Mouse (Mus musculus) ovary, postnatal 14 days (tissue): ENCODE data around the gene Dlg1.
A peak's percentile ranks its signal among the peaks of the same experiment; 100 is the strongest.

Experiments used
- DNase-seq: peaks from one replicate; pipeline ENCODE4 v3.0.0; 2022; ENCODE audit warnings: low spot score

Gene Dlg1

DNA sequence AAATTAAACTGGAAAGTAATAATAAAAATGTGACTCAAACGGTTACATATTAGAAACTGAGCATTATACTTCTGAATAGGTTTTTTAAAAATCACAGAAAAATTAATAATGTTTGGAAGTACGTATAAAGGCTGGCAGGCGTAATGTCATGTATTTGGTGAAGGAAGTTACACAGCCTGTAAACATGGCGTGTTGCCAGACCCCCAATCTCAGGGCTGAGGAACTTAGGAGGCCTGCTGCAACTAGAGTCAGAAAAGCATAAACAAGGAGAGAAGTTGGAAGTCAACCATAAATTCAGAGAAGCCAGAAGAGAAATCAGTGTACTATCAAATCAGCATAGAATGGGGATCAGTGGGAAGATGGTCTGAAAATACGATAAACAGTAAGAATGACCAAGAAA, 200.7 kb downstream of the Dlg1 start:
- DNase-seq = no peak

DNA sequence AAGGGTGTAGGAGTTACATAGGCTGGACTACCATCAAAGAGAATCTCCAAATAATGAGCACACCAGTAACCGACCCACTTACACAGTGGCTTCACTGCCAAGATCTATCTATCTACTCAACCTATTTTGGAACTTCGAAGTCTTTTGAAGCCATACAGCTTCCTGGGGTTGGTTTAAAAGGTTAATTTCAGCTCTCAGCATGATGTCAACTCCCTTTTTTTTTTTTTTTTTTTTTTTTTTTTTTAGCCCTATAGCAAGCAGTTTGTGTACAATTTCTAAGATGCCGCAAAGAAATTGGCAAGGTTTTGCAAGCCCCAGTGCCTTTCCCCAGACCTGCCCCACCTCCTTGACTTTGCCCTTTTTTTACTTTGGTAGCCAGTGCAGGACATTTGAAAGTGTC, 202.0 kb downstream of the Dlg1 start:
- DNase-seq = no peak

DNA sequence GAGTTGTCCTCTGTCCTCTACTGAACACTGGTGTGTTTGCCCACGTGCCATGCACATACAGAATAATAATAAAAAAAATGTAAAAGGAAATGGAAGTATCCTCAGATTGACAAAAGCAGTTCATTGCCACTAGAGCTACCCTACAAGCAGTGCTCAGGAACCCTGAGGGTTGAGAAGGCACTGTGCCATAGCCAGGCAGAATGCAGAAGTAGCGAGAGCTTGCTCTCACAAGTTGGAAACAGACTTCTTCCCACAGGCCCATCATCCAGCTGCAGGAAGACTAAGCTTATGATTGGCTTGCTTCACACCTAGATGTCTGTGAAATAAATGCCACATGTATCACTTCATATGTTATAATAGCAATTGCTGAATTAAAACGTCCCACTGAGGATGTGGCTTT, 203.7 kb downstream of the Dlg1 start:
- DNase-seq = no peak

DNA sequence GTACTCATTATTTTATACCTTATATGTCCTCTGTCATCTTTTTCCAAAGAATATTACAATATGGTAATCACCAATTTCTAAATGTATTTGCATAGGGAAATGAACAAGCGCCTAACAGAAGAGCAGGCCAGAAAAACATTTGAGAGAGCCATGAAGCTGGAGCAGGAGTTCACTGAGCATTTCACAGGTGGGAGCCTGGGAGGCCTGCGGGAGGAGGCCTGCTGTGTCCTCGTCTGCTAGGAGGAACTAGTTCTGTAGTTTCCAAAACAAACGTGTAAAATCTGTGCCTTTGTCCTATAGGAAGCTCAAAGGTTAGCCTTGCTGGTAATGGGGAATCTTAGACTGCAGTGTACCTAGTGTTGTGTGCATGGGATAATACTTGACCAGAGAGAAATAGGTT, 204.5 kb downstream of the Dlg1 start:
- no peak for DNase-seq

DNA sequence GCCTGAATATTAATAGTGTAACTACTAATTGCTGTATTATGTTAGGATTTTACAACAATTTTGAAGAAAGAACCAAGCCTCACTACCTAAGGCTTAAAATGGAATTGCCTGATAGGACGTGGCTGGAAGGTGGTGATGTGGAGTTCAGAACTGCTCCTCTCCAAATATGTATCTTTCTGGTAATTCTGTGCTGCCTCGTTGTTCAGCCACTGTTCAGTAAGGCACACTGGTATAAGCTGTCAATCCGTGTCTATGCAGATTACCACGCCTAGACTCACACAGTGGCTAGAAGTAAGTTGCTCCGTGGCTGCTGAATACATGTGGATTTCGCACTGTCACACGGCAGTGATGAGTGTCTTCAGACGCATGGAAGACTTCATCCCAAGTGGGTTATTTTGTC, 210.5 kb downstream of the Dlg1 start:
- DNase-seq = no peak

DNA sequence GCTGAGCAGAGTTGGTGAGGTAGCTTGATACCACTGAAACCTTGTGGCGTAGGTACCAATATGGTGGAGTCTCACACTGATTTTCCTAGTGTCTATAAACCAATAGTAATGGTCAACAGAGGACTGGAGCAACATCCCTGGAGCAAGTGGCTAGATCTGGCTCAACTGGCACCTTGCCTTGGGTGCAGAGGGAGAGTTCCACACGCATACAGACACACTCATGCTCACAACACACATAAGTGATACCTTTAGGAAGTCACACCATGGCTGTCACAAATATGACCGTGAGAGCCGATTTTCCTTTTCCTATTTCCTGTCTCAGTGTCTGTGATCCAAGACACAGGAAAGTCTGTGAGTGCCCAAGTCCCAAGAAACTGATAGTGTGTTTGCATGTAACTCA, 212.1 kb downstream of the Dlg1 start:
- DNase-seq = no peak

DNA sequence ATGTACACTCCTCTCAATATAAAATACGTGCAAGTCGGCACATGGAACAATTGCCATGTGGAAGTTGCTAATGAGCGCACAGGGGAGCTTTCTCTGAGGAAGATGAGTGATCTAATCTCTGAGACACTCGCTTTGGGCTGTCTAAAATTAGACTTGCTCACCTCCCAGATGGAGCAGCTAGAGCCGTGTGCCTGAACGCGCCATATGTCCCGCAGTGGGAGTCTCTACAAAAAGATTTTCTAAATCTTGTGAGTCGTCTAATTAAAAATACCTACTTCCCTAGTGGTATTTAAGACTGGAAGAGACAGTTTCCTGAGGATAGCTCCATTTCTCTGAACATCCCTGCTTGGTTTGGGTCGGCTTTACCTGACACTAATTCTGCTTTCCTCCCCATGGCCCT, 213.1 kb downstream of the Dlg1 start:
- no peak for DNase-seq

DNA sequence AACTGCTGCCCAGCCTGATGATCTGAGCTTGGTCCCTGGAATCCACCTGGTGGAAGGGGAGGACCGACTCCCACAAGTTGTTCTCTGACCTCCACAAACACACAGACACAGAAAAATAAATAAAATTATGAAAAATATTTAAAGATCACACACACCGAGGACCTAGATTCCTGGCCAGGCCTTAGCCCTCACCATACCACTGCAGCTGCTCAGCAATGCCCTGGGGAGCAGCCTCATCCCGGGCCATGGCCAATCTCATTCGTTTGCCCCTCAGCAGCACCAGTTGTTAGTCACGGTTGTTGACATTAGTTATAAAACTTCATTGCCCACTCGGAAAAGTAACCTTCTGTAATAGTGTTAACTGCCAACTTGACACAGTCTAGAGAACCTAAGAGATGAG, 214.8 kb downstream of the Dlg1 start:
- DNase-seq = no peak

DNA sequence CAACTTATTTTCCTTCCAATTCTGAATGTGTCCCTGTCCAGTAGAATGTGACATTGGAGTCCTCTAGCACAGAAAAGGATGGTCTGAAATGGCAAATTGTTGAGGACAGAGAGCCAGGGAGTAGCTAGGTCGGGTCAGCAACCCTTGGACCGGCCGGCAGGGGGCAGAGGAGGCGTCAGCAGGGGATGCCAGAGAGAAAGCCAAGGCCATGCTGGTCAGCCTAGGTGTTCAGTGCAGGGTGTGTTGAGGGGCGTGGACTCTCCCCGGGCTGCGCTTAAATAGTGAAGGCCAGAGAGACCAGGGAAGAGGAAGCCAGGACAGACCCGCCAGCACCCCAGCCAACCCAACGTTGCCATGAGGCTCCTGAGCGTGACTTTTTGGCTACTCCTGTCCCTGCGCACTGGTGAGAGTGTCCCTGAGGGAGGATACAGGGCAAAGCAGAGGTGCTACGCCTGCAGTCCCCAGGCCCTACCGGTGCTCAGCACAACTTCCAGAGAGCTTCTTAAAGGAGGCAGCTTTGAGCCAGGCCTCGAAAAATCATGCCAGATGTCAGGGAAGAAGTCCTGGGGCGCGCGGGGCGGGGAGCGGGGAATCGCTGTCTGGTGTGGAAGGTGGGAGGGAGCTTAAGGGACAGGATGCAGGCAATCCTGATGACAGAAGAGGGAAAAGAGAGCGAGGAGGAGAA, 215.5 kb downstream of the Dlg1 start, which contains the start of gene Meltf:
Gene Meltf (plus strand): TSS at position 238 of the 685 bp plus-strand sequence.
- DNase-seq = peak; percentile 77

DNA sequence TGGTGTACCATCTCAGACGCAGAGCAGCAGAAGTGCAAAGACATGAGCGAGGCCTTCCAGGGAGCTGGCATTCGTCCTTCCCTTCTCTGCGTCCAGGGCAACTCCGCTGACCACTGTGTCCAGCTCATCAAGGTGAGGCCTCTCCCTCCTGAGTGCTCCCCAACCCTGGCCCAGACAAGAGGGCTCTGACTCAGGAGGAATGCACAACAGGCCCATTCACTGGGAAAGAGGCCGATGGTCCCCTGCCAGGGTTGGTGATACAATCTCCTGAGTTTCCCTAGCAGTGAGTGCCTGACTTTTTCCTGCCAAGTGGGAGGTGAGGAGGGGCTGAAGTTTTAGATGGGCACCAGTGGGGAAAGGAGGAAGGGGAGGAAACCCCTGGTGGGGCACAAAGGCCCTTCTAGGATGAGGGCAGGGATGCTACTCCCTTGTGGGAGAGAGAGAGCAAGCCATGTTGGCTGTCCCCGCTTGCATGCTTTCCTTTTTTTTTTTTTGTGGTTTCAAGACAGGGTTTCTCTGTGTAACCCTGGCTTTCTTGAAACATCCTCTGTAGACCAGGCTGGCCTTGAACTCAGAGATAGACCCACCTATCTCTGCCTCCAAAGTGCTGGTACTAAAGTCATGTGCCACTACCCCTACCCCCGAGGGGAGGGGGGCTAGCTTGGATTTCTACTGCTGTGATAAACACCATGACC, 217.1 kb downstream of the Dlg1 start:
- no peak for DNase-seq

DNA sequence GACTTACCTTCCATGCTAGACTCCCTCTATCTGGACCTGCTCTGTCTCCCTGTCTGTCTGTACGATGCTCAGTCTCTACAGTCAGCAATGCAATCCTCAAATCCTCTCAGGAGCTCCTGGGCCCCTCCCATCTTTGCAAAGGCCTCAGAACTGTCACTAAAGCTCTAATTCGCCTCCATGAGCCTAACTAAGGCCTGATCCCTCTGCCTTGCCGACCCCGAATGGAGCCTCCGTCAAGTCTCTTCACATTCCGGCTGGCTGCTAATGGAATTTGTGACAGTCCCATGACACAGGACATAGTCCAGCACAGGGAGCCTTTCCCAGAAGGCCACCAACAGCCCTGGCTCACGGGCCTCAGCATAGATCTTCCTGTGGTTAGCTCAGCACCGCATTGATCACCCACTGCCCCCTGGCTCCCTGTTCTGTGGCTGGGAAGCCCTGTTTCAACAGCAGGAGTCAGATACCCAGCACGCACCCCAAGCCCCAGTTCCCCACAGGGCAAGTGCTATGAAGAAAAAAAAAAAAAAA, 219.2 kb downstream of the Dlg1 start:
- no peak for DNase-seq

DNA sequence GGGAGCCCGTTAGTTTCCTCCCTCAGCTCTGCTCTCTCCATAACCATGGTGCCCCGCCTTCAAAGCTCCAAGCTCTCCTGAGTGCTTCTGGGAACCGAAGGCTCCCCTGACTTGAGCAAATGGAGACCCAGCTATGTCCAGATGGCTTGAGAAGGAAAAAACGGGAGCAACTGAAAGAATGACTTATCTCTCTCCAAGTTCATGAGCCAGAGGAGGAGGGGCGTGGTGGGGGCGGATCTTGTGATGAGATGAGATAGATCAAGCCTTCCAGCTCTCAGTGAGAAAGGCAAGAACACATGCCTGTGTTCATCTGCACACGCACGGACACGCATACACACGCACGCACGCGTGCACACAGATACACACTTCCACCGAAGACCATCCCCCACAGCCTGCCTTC, 220.1 kb downstream of the Dlg1 start:
- DNase-seq = no peak

DNA sequence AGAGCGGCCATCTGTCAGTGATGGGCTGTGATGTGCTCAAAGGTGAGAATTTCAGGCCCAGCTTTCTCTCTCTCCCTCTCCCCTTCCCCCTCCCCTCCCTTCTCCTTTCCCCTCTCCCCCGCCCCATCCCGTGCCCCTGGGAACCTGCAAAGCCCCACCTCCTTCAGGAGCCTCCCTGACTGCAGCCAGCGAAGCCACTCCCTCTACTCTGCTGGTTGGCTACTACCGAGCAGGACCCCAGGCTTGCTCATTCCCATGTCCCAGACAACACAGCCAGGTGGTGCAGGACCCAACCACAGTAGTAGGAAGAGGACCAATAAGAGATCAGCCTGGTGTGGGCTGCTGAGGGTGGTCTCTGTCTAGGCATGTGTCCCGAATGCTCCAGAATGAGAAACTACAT, 220.7 kb downstream of the Dlg1 start:
- no peak for DNase-seq

DNA sequence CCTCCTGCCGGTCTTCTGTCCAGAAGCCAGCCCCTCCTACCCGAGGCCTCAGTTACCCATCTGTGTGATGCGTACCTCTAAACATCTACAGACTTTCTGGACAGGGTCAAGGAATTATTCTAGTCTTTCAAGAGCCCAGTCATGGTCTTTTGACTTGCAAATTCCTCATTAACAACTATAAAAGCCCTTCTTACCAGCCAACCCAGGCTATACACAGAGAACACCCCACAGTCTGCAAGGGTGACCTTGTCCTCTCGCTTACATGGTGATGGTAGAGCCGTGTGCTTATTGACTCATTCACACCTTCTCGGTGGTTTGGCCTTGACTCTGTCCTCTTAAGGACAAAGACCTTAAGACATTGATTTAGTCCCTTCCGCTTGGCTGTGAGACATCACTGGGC, 227.7 kb downstream of the Dlg1 start:
- DNase-seq = no peak

DNA sequence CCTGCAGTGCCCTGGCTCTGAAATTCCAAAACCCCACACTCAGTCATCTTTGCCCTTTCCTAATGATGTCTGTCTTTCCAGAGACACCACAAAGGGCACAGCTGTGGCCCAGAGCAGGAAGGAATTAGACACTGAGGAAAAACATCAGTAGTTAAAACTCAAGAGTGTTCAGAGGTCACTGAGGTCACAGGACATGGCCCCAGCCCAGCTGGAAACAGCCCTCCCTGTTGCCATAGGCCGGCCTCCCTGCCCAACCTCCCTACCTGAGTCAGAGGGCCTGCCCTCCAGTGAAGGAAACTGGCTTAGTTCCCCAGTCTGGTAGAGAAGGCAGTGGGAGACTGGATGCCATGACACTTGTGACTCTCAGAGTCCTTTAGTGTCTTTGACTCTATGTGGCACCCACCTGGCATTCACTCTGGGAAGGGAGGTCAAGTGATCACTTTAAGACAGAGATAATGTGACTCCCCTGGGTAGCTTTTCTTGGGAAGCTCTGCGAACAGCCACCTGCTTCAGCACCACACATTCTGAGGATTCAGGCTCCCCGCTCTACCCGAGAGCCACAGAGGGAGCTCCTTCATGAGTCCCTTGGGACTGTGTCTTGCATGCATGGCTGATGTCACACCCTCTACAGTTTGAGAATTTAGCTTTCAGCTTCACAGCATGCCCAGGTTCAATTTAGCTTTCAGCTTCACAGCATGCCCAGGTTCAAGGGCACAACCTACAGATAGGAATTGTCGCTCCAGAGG, 230.3 kb downstream of the Dlg1 start:
- DNase-seq = no peak

DNA sequence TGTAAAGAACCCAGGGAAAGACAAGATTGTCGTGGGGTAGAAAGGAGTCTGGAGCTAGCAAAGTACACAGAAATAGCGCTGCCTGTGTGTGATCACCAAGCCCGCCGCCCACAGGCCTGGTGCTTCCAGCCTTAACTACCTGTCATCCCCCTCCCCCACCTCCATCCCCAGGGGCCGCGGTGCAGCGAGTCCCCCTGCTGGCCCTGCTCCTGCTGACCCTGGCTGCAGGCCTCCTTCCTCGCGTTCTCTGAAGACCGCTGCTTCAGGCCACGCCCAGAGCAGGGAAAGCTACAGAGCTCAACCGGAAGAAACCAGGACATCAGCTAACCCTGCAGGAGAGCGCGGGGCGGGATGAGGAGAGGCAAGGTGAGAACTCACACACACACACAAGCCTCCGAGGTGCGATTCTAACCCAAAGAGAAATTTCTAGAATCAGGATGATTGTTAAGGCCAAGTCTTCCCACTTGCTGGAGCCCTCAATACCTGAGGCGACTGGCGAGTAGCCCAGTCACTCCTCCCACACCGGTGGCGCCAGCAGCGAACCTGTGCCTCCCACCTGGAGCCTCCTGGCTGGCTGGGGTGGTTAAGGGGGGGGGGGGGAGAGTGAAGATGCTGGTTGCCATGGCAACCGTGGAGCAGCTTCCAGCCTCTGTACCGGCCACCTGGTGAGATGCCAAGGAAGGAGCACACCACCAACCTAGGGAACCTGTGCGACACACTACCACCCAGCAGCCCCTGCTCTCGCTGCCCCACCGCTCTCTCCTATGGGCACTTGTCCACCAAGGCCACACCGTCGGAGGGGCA, 233.9 kb downstream of the Dlg1 start:
- DNase-seq = peak; percentile 31

DNA sequence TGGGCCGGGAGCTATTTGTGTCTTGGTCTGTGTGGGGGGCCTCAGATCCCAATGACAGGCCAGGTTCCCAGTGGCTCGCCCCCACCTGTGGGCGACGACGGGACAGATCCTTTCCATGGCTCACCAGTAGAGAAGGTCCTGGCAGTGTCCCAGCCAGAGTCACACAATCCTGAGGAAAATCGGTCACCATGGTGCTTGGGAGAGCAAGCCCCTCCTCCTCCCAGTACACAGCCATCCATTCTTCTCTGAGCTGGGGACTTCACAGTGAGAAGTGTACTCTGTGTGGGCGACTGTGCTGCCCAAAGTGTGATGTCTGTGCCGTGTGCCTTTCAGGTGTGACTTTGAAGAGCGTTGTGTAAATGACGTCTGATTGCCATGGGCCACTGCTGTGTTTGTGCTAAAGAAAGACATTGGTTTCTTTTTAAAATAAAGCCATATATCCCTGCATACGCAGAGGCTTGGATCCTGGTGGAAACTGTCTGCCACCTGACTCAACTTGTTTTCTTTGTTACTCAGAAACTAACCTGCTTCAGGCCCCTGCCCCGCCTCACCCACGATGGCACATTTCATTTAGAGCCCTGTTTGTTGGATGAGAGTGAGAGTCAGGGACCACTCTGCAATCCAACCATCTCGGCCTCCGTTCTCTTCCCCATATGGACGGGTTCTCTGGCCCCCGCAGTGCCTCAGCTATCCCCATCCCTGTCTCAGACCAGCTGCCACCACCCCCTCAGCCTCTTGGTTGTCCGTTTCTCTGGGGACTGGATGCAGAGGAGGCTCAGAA, 235.5 kb downstream of the Dlg1 start:
- no peak for DNase-seq

DNA sequence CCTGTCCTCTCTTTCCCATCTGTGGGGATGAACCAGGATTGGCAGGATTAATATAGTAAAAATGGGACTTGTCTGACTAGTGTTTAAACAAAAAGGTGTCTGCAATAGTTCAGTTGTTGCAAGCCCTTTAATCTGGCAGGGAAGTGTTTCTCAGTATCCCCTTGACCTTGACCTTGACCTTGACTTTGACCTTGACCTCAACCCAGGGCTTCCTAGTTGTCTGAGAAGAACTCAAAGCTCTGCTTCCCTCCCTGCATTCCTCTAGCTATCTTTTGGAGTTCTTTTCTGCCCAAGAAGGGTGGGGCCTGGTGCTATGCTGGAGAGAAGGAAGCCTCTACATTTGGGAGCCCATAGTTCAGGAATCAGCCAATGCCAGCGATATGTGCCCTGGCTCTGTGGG, 238.6 kb downstream of the Dlg1 start:
- DNase-seq = no peak

DNA sequence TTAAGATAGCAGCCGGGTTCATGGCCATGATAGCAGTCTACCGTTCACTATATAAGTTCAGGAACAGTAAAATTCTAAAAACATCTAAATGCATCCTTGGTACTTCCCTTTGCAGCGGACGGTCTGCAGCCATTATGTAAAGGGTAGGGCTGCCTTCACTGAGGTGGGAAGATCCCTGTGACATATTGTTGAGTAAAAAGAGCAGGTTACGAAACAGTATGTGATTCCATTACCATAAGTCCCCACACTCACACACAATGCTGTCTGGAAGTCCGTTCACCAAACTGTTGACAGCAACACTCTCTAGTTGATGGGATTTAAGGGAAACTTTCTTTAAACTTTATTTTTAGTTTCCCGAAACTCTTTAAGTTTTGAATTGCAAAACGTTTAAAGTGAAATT, 240.0 kb downstream of the Dlg1 start:
- no peak for DNase-seq

DNA sequence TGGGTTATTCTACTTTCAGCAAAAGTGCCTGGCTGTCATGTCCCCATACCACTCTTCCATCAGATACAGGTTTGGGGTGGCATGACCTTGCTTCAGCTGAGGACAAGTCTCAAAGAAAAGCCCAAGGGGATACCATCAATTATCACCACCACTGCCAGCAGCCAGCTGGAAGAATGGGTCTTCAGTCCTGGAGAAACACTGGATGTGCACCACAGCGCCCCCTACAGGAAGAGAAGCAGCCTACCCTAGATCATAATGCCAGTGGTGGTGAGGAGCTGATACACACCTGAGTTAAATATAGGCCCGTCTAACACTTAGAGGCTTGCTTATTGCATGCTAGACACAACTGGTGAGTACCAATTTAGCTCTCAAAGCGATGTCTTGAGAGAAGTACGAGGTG, 242.1 kb downstream of the Dlg1 start:
- no peak for DNase-seq
